ENCODE assay signal across 21 mouse cellular contexts in the genomic region with DNA sequence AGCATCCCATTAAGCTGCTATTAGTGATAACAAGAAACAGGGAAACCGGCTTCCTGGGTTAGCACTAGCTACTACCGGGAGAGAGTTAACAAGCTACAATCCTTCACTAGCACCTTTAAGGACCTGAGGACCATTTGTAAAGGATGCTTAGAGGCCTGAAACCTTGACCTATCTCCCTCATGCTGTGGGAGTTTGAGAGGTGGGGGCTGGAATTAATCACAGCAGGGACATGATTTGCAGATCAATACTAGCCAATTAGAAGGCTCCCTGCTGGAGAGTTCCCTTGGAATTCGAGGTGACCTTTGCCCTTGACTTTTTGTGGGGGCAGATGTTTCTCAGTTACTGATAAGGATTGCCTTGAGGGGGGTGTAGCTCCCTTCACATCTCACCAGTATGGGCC.
DNase-seq lines count a peak whose midpoint lies in the region; ATAC-seq and TF ChIP-seq lines count a peak whose summit lies in the region.
"Had no signal": no experiment of that assay in that cellular context is flagged by ENCODE, and none has a peak within 500 bp of the region (broad histone marks: within the 10 kb centered on the region; RNA-seq: fewer than 3 reads in every experiment).

No protein-coding gene starts in this region.

- intact Hi-C loops in heart, adult 2 months (cut with DNase I), result no loop called here

- 59% methylated on average over 3 of the region's 3 CpGs for WGBS in heart, adult 2 months
- 25% methylated on average over 3 of the region's 3 CpGs for WGBS in midbrain, embryonic 13.5 days
- 29% methylated on average over 3 of the region's 3 CpGs for WGBS in midbrain, embryonic 14.5 days

- H3K79me2 ChIP-seq in heart, adult 2 months (replicated peaks; ENCODE audit: control insufficient read depth, insufficient read depth, low read length), result no peaks in the 10 kb centered on the region

- in situ Hi-C loops in ES-E14 (cut with MboI; ENCODE audit: low sequenced_read_pairs in 2 of 2, unreplicated experiment in 2 of 2), result no loop called here

- TF ChIP-seq CTCF in heart, adult 2 months (IDR thresholded peaks at IDR 0.05), result no peak

- no peak overlapping the region for H3K4me3 ChIP-seq in heart, adult 2 months
- no peak overlapping the region for H3K4me3 ChIP-seq in midbrain, embryonic 13.5 days (replicated peaks)
- H3K4me3 ChIP-seq in midbrain, embryonic 14.5 days (replicated peaks; ENCODE audit: low read depth, low read length), result no peak overlapping the region
- no peak overlapping the region for H3K4me3 ChIP-seq in ES-E14 (ENCODE audit: insufficient read depth in 1 of 2, low read depth in 1 of 2, low read length in 2 of 2, poor library complexity in 1 of 2, severe bottlenecking in 1 of 2)
- H3K4me3 ChIP-seq: embryonic facial prominence, embryonic 13.5 days; forebrain, embryonic 12.5 days; heart, embryonic 12.5 days; hindbrain, embryonic 13.5 days; intestine, embryonic 15.5 days had no signal

- no peak for TF ChIP-seq POLR2A in heart, adult 2 months (IDR thresholded peaks at IDR 0.05; ENCODE audit: insufficient read depth, low read depth, low read length)

- H3K9me3 ChIP-seq in midbrain, embryonic 13.5 days, result no peaks in the 10 kb centered on the region
- H3K9me3 ChIP-seq in midbrain, embryonic 14.5 days (ENCODE audit: control insufficient read depth, low read length), result no peaks in the 10 kb centered on the region
- no peaks in the 10 kb centered on the region for H3K9me3 ChIP-seq in ES-E14 (ENCODE audit: control insufficient read depth, insufficient read depth, low read depth, low read length)
- H3K9me3 ChIP-seq: embryonic facial prominence, embryonic 13.5 days; forebrain, embryonic 12.5 days; heart, embryonic 12.5 days; hindbrain, embryonic 13.5 days; intestine, embryonic 15.5 days had no signal

- ATAC-seq in midbrain, embryonic 13.5 days, result no peak
- ATAC-seq in midbrain, embryonic 14.5 days (ENCODE audit: low FRiP score, low TSS enrichment), result no peak
- ATAC-seq: activated CD4-positive, CD25-positive, alpha-beta regulatory T cell, adult 4 months; forebrain, embryonic 16.5 days; intestine, embryonic 15.5 days had no signal

- H3K36me3 ChIP-seq in heart, adult 2 months (ENCODE audit: control insufficient read depth, insufficient read depth, low read length), result peaks cover 1% of the 10 kb centered on the region
- H3K36me3 ChIP-seq in midbrain, embryonic 13.5 days, result no peaks in the 10 kb centered on the region
- H3K36me3 ChIP-seq in midbrain, embryonic 14.5 days (ENCODE audit: control insufficient read depth, insufficient read depth, low read length), result no peaks in the 10 kb centered on the region
- no peaks in the 10 kb centered on the region for H3K36me3 ChIP-seq in ES-E14 (ENCODE audit: control insufficient read depth, insufficient read depth, low read length, poor library complexity, severe bottlenecking)
- H3K36me3 ChIP-seq: embryonic facial prominence, embryonic 13.5 days; forebrain, embryonic 12.5 days; heart, embryonic 12.5 days; hindbrain, embryonic 13.5 days; intestine, embryonic 15.5 days had no signal

- peak; percentile 73 for DNase-seq in heart, adult 11 months
- no peak for DNase-seq in heart, adult 2 months
- DNase-seq in midbrain, embryonic 14.5 days, result no peak
- DNase-seq in ES-E14 (ENCODE audit: low read depth, low spot score), result peak; percentile 21
- DNase-seq in mesoderm, embryonic 11.5 days (ENCODE audit: low read depth, low spot score), result peak; percentile 43
- no peak for DNase-seq in layer of hippocampus, adult 18-20 months (ENCODE audit: low spot score in 2 of 2)
- DNase-seq: adrenal gland, postnatal 14 days; cerebellum, adult 18-20 months; cerebellum, adult 9-11 months; cerebellum, postnatal 36 days; gastrocnemius, postnatal 10 days; heart, postnatal 36 days had no signal

- no peak overlapping the region for H3K9ac ChIP-seq in heart, adult 2 months (ENCODE audit: low read depth, low read length)
- no peak overlapping the region for H3K9ac ChIP-seq in midbrain, embryonic 13.5 days (replicated peaks)
- H3K9ac ChIP-seq in midbrain, embryonic 14.5 days (replicated peaks; ENCODE audit: low read length), result no peak overlapping the region
- no peak overlapping the region for H3K9ac ChIP-seq in ES-E14 (ENCODE audit: insufficient read depth, low read depth, low read length, poor library complexity, severe bottlenecking)
- H3K9ac ChIP-seq: embryonic facial prominence, embryonic 13.5 days; forebrain, embryonic 12.5 days; heart, embryonic 12.5 days; hindbrain, embryonic 13.5 days; intestine, embryonic 15.5 days had no signal

- TF ChIP-seq EP300 in heart, adult 2 months (IDR thresholded peaks at IDR 0.05; ENCODE audit: insufficient read depth, low read depth, low read length), result no peak

- H3K27me3 ChIP-seq in heart, adult 2 months (ENCODE audit: control insufficient read depth, insufficient read depth, low read length), result no peaks in the 10 kb centered on the region
- no peaks in the 10 kb centered on the region for H3K27me3 ChIP-seq in midbrain, embryonic 13.5 days
- H3K27me3 ChIP-seq in midbrain, embryonic 14.5 days (ENCODE audit: control insufficient read depth, insufficient read depth, low read length), result no peaks in the 10 kb centered on the region
- H3K27me3 ChIP-seq: CH12.LX; embryonic facial prominence, embryonic 13.5 days; forebrain, embryonic 12.5 days; heart, embryonic 12.5 days; hindbrain, embryonic 13.5 days; intestine, embryonic 15.5 days had no signal

- H3K4me1 ChIP-seq in heart, adult 2 months (ENCODE audit: control insufficient read depth, insufficient read depth, low read length), result peaks cover 3% of the 10 kb centered on the region
- peaks cover 5% of the 10 kb centered on the region for H3K4me1 ChIP-seq in midbrain, embryonic 13.5 days (replicated peaks)
- no peaks in the 10 kb centered on the region for H3K4me1 ChIP-seq in midbrain, embryonic 14.5 days (ENCODE audit: control insufficient read depth, insufficient read depth, low read length)
- H3K4me1 ChIP-seq in ES-E14 (ENCODE audit: control insufficient read depth in 2 of 2, insufficient read depth in 2 of 2, low read length in 2 of 2, poor library complexity in 1 of 2), result peaks cover under 1 to 5% of the 10 kb centered on the region in 2 experiments; a peak in 2 of 4 replicates

- no peak overlapping the region for H3K4me2 ChIP-seq in midbrain, embryonic 13.5 days (replicated peaks)
- H3K4me2 ChIP-seq in midbrain, embryonic 14.5 days (ENCODE audit: low read length), result no peak overlapping the region
- H3K4me2 ChIP-seq: embryonic facial prominence, embryonic 13.5 days; forebrain, embryonic 12.5 days; heart, embryonic 12.5 days; hindbrain, embryonic 13.5 days; intestine, embryonic 15.5 days had no signal

- no peak overlapping the region for H3K27ac ChIP-seq in heart, adult 2 months
- peak overlapping the region; percentile 30; the same call in 1 of the 2 replicates for H3K27ac ChIP-seq in midbrain, embryonic 13.5 days
- H3K27ac ChIP-seq in midbrain, embryonic 14.5 days (replicated peaks; ENCODE audit: low read depth, low read length), result no peak overlapping the region
- no peak overlapping the region for H3K27ac ChIP-seq in ES-E14 (ENCODE audit: insufficient read depth, low read depth, low read length, poor library complexity, severe bottlenecking)
- H3K27ac ChIP-seq: embryonic facial prominence, embryonic 13.5 days; forebrain, embryonic 12.5 days; hindbrain, embryonic 13.5 days; intestine, embryonic 15.5 days had no signal

TF ChIP-seq in ES-E14, 5 proteins besides CTCF, POLR2A, EP300 and RAD21:
- TF ChIP-seq MAFK (IDR thresholded peaks at IDR 0.05; ENCODE audit: insufficient read depth, low read depth, low read length) (no peak), ZNF384 (IDR thresholded peaks at IDR 0.05; ENCODE audit: low read depth, low read length) (no peak), CHD2 (IDR thresholded peaks at IDR 0.05; ENCODE audit: low read depth, low read length) (no peak), HCFC1 (IDR thresholded peaks at IDR 0.05; ENCODE audit: borderline replicate concordance, insufficient read depth, low read length) (no peak), ZC3H11A (IDR thresholded peaks at IDR 0.05; ENCODE audit: borderline replicate concordance, low read depth, low read length) (no peak)

Comparison
In these comparisons a context has a peak if more than half of its experiments do, and no peak if none do; other contexts are left out.
1. DNase-seq: peak in heart, adult 11 months (single experiment), ES-E14 (single experiment) and mesoderm, embryonic 11.5 days (single experiment); none in heart, adult 2 months (0 of 2), midbrain, embryonic 14.5 days (single experiment) and layer of hippocampus, adult 18-20 months (0 of 2).